Mouse (Mus musculus): ENCODE measurements around the gene Cebpg.

GRCm38 (mm10) chr7:35086271-35086861 lies 30.0 kb upstream of the Cebpg start:
- TF ChIP-seq CTCF (IDR thresholded peaks at IDR 0.05; ENCODE audit: low read depth) = no peak
- no peak for TF ChIP-seq EP300 (IDR thresholded peaks at IDR 0.05; ENCODE audit: low read depth)

Measured in liver, embryonic 14.5 days (tissue).